Mouse (Mus musculus): ENCODE data around the gene Pla2r1.

- TF ChIP-seq E2F4 (IDR thresholded peaks at IDR 0.05; ENCODE audit: insufficient read depth): no peak
- no peak for TF ChIP-seq TCF12 (IDR thresholded peaks at IDR 0.05; ENCODE audit: insufficient read depth, poor library complexity, severe bottlenecking)
- no peak for TF ChIP-seq POLR2A (IDR thresholded peaks at IDR 0.05; ENCODE audit: insufficient read length, low read depth)
- TF ChIP-seq CEBPB (IDR thresholded peaks at IDR 0.05; ENCODE audit: insufficient read depth, poor library complexity, severe bottlenecking): no peak
Observed at GRCm38 (mm10) chr2:60503991-60504390, 49.1 kb downstream of the Pla2r1 start.
